Mouse (Mus musculus) brain, embryonic 18.5 days (tissue): ENCODE measurements at regions not wholly inside any gene's neighbourhood (a gene's known extent, or its start where the extent isn't known, plus 50 kb on each side); places are given as distances from the start of the nearest gene placed in this dataset.

Experiments
- DNase-seq: peaks from one replicate; pipeline ENCODE4 v3.0.0-alpha.2; 2012; ENCODE audit warnings: low read depth, low spot score

DNA sequence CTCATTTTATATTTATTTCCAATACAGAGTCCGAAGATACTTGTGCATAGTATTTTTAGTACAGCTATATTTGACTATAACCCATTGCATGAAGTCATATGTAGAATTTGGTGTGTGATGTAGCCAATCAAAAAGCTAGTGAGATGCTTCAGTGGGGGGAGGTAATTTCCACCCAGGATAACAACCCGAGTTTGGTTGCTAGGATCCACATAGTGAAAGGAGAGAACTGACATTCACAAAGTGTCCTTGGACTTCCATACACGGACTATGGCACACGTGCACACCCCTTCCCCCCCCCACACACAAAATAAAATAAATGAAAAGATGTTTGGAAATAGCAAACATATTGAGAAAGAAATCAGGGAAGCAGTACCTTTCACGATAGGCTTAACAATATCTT lies 137.2 kb downstream of the Gm815 start:
- no peak for DNase-seq

DNA sequence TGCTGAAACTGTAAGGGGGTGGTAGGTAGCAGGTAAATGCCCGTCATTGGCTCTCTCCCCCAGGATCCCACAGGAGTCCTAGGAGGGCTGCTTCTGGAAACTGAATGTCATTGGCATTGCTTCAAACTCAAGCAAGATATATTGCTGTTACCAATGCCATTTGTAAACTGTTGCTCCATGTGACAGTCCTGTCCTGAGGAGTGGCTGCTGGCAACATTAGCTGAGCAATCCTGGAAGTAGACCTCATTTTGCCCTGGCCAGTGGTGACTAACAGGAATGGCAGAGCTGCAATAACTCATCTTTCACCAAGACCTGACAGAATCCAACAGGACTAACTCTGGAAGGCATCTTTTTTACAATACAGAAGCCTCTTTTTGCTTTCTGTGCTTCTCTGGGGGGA lies 143.2 kb downstream of the Gm815 start:
- DNase-seq: no peak

GRCm38 (mm10) chr19:27031030-27031700 lies 145.5 kb downstream of the Gm815 start:
- DNase-seq: peak; percentile 14

- DNase-seq: no peak
Measured at GRCm38 (mm10) chr19:27032621-27033020, 146.9 kb downstream of the Gm815 start.

DNA sequence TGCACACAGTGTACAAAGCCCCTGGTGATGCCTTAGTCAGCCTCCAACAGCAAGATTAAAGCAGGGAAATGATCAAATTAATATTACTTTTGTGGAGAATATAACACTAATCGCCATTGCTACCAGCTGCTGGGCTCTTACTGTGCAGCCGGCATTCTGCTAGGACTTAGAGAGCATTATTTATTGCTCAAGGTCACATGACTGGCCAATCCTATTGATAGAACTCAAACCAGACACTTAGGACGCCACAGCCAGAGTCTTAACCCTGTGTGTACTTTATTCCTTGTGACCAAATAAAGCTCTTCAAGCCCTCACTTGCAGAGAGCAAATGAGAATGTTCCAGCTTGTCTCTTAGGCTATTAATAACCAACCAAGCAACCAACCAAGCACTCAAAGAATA lies 152.6 kb downstream of the Gm815 start:
- no peak for DNase-seq

GRCm38 (mm10) chr19:27040321-27041025 lies 154.8 kb downstream of the Gm815 start:
- no peak for DNase-seq

GRCm38 (mm10) chr19:27066449-27067181 lies 149.7 kb upstream of the Vldlr start:
- DNase-seq: peak; percentile 72

- no peak for DNase-seq
Measured at GRCm38 (mm10) chr19:27073281-27073680, 143.0 kb upstream of the Vldlr start.

- DNase-seq: no peak
Measured at GRCm38 (mm10) chr19:27075019-27075418, 141.3 kb upstream of the Vldlr start.

DNA sequence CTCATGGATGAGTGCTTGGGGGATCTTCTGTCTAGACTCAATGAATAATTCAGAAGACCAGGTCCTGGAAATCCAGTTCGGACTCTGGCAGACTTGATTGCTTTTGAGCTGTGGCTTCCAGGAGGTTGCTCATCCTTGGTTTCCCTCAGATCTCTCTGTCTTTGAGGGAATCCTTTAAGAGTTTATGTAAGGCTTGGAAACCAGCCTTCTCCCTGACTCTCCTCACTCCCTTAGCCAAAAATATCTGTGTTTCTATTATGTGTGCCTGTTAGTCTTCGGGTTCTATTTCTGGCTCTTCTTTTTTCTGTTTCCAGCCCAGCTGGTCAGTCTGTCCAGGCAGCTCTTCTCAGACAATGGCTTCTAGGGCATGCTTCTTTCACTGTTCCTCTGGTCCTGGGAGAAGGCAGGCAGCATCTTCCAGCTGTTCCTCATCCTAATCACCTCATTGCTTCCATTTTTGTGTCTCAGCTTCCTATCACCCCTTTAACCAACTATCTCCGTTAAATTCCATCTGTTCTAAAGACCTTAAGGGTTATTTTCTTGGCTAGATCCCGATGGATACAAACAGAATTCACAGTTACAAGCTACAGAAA lies 139.3 kb upstream of the Vldlr start:
- no peak for DNase-seq

- no peak for DNase-seq
Measured at GRCm38 (mm10) chr19:27087344-27087743, 128.9 kb upstream of the Vldlr start.

DNA sequence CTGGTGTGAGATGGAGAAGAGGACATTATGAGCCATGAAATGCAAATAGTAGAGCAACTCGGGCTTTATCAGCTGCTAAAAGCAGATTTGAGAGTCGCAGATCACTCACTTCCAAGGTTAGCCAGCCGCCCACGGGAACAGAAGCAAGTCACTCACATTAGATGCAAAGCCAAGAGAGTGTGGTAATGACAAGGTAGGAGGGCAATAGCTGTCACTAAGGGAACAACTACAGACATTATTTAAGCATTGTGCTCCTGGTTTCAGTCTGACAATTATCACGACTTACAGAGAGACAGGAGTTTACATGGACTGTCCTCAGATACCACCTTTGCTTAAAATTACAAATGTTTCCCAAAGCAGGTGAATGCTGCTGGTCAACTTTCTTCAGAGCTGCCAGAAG lies 128.5 kb upstream of the Vldlr start:
- no peak for DNase-seq

DNA sequence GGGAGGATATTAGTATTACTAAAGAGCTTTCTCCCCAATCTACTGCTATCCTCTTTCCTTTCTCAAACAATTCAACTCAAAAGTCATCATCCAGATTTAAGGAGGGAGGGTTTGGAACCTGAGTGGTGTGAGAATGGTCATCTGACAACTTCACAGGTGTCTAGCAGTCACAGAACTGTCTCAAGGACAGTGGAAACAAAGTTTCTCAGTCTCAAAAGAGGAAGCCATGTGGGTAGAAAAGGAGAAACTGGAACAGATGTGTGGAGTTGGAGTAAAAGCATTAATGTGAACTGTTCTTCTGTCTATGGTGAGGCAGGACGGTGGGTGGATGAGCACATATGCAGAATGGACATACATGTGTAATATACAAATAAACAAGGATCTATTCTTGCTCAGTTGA lies 127.2 kb upstream of the Vldlr start:
- DNase-seq: no peak

GRCm38 (mm10) chr19:27091603-27092002 lies 124.7 kb upstream of the Vldlr start:
- DNase-seq: no peak

- no peak for DNase-seq
Measured at GRCm38 (mm10) chr19:27094777-27095478, 121.4 kb upstream of the Vldlr start.

- DNase-seq: no peak
Measured at GRCm38 (mm10) chr19:27099921-27100320, 116.4 kb upstream of the Vldlr start.

GRCm38 (mm10) chr19:27110437-27110836 lies 105.8 kb upstream of the Vldlr start:
- DNase-seq: no peak

GRCm38 (mm10) chr19:27120876-27121275 lies 95.4 kb upstream of the Vldlr start:
- no peak for DNase-seq

DNA sequence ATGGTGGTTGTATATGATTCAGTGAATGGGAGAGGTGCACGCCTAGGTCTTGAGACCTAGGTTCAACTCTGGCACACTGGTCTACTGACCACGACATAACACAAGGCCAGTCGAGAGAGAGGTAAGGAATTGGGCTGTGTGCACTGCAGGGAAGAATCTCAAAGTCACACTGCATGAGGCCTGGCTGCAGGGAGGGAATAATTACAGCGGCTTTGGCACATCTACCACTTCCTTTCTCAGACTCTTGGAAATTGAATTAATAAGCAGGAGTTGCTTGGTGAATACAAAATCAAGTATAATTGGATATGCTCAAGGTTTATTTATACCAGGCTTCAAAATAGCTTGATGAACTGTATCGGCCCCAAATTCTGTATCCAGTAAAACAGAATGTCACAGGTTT lies 93.9 kb upstream of the Vldlr start:
- DNase-seq: no peak

- peak; percentile 71 for DNase-seq
Measured at GRCm38 (mm10) chr19:27123334-27123733, 93.0 kb upstream of the Vldlr start.

GRCm38 (mm10) chr19:27123806-27124469 lies 92.3 kb upstream of the Vldlr start:
- peak; percentile 52 for DNase-seq
